Mouse (Mus musculus) left cerebral cortex, postnatal 14 days (tissue): ENCODE results near the gene 1700019N19Rik. TPM values are rescaled to one million over a fixed set of nuclear protein-coding genes. Genes with fewer than 3 reads are reported as not detected.
A peak's percentile ranks its signal among the peaks of the same experiment; 100 is the strongest.

Source experiments
- DNase-seq, 2 experiments: peaks; one replicate each; pipeline ENCODE4 v3.0.0; 2021 to 2022; ENCODE audit warnings: low spot score in 2 of 2, mixed read lengths in 1 of 2
- intact Hi-C: fragments of 180-260 bp; cut with DNase I; formaldehyde crosslinking; loops from one replicate; pipeline ENCODE4 v1.15.1; 2025
- long read RNA-seq, 2 experiments: library from polyadenylated mRNA; stranded (forward); transcript quantifications; one replicate each; pipeline ENCODE4 v2.0.0; 2021
- total RNA-seq, 2 experiments: library from RNA; stranded (reverse); gene quantifications; 2 replicates each; pipeline ENCODE4 v1.2.3; 2021

The 1700019N19Rik gene
- not detected for total RNA-seq
- long read RNA-seq, experiment 1, result 0 reads
- long read RNA-seq, experiment 2, result 0 reads

- no peak for DNase-seq
- intact Hi-C loops, result no loop called here
Observed at GRCm38 (mm10) chr19:58794284-58794683, at the start of gene 1700019N19Rik. Gene 1700019N19Rik, minus strand, starts transcription at chr19:58794461.

GRCm38 (mm10) chr19:58843606-58844005 is 49.3 kb upstream of the 1700019N19Rik start:
- DNase-seq, result no peak
- intact Hi-C loops, result no loop called here

- DNase-seq, result no peak
- intact Hi-C loops, result no loop called here
Observed at GRCm38 (mm10) chr19:58840721-58841271, 46.5 kb upstream of the 1700019N19Rik start.

GRCm38 (mm10) chr19:58839806-58840205 is 45.5 kb upstream of the 1700019N19Rik start:
- intact Hi-C loops, result no loop called here
- no peak for DNase-seq

- no peak for DNase-seq
- intact Hi-C loops, result no loop called here
Observed at GRCm38 (mm10) chr19:58839345-58839744, 45.1 kb upstream of the 1700019N19Rik start.

GRCm38 (mm10) chr19:58838706-58839105 is 44.4 kb upstream of the 1700019N19Rik start:
- DNase-seq, result no peak
- intact Hi-C loops, result no loop called here

- no peak for DNase-seq
- intact Hi-C loops, result no loop called here
Observed at GRCm38 (mm10) chr19:58833639-58834180, 39.4 kb upstream of the 1700019N19Rik start.

- DNase-seq, result no peak
- intact Hi-C loops, result no loop called here
Observed at GRCm38 (mm10) chr19:58832988-58833387, 38.7 kb upstream of the 1700019N19Rik start.

GRCm38 (mm10) chr19:58831280-58831922 is 37.1 kb upstream of the 1700019N19Rik start:
- intact Hi-C loops, result no loop called here
- DNase-seq, result no peak

- peak; percentile 36 to 65 for DNase-seq
- intact Hi-C loops, result no loop called here
Observed at GRCm38 (mm10) chr19:58830182-58830581, 35.9 kb upstream of the 1700019N19Rik start.

- intact Hi-C loops, result loop anchor here (2.0 kb wide), 1 partner anchor 25 kb away; no protein-coding TSS in a partner anchor
- peak; percentile 69 to 89 for DNase-seq
Observed at GRCm38 (mm10) chr19:58829575-58829974, 35.3 kb upstream of the 1700019N19Rik start.

GRCm38 (mm10) chr19:58827656-58828055 is 33.4 kb upstream of the 1700019N19Rik start:
- intact Hi-C loops, result loop anchor here (2.0 kb wide), 1 partner anchor 23 kb away; no protein-coding TSS in a partner anchor
- no peak for DNase-seq

- intact Hi-C loops, result loop anchor here (5.0 kb wide), 1 partner anchor 33 kb away; no protein-coding TSS in a partner anchor
- DNase-seq, result no peak
Observed at GRCm38 (mm10) chr19:58824316-58824715, 30.1 kb upstream of the 1700019N19Rik start.

- intact Hi-C loops, result loop anchor here (5.0 kb wide), 1 partner anchor 34 kb away; no protein-coding TSS in a partner anchor
- DNase-seq, result no peak
Observed at GRCm38 (mm10) chr19:58823301-58823700, 29.0 kb upstream of the 1700019N19Rik start.

- intact Hi-C loops, result loop anchor here (5.0 kb wide), 1 partner anchor 35 kb away; no protein-coding TSS in a partner anchor
- peak; percentile 82 to 90 for DNase-seq
Observed at GRCm38 (mm10) chr19:58822454-58823200, 28.4 kb upstream of the 1700019N19Rik start.

- intact Hi-C loops, result no loop called here
- no peak for DNase-seq
Observed at GRCm38 (mm10) chr19:58818571-58819415, 24.5 kb upstream of the 1700019N19Rik start.

GRCm38 (mm10) chr19:58817398-58817797 is 23.1 kb upstream of the 1700019N19Rik start:
- DNase-seq, result no peak
- intact Hi-C loops, result no loop called here

- intact Hi-C loops, result no loop called here
- DNase-seq, result peak; percentile 67 to 70
Observed at GRCm38 (mm10) chr19:58816453-58817041, 22.3 kb upstream of the 1700019N19Rik start.
